Mouse (Mus musculus) intestine, embryonic 15.5 days (tissue): ENCODE data around the gene Yars. TPM values are rescaled to one million over a fixed set of nuclear protein-coding genes. Genes with fewer than 3 reads are reported as not detected.
A peak's percentile ranks its signal among the peaks of the same experiment; 100 is the strongest.

Experiments
- ATAC-seq: fragments of 200-750 bp; cut with Nextera tagmentation; 2 replicates; pipeline ENCODE4 v1.8.0; 2017; ENCODE audit warnings: moderate TSS enrichment, moderate library complexity
- H3K27ac ChIP-seq: fragments of 300-500 bp; sonication (generic); 2 replicates; pipeline ENCODE4 v1.5.1; 2015; ENCODE audit warnings: mild to moderate bottlenecking, inconsistent platforms
- H3K27me3 ChIP-seq: fragments of 300-500 bp; sonication (generic); replicated peaks from 2 replicates; pipeline ENCODE4 v1.6.1; 2015; ENCODE audit warnings: inconsistent platforms
- H3K36me3 ChIP-seq: fragments of 300-500 bp; sonication (generic); 2 replicates; pipeline ENCODE4 v1.6.1; 2015; ENCODE audit warnings: inconsistent platforms
- H3K4me1 ChIP-seq: fragments of 300-500 bp; sonication (generic); replicated peaks from 2 replicates; pipeline ENCODE4 v1.6.1; 2015; ENCODE audit warnings: inconsistent platforms
- H3K4me2 ChIP-seq: fragments of 300-500 bp; sonication (generic); replicated peaks from 2 replicates; pipeline ENCODE4 v1.6.1; 2015; ENCODE audit warnings: mild to moderate bottlenecking, inconsistent platforms
- H3K4me3 ChIP-seq: fragments of 300-500 bp; sonication (generic); replicated peaks from 2 replicates; pipeline ENCODE4 v1.5.1; 2015; ENCODE audit warnings: inconsistent platforms
- H3K9ac ChIP-seq: fragments of 300-500 bp; sonication (generic); 2 replicates; pipeline ENCODE4 v1.6.1; 2015; ENCODE audit warnings: inconsistent platforms
- H3K9me3 ChIP-seq: fragments of 300-500 bp; sonication (generic); 2 replicates; pipeline ENCODE4 v1.6.1; 2016; ENCODE audit warnings: inconsistent platforms
- WGBS: fragments of 180-500 bp; shearing (Covaris S2); methylation state at CpG from one replicate; pipeline ENCODE4 v1.1.7; 2015; 5-methylcytosine and 5-hydroxymethylcytosine counted together
- polyA plus RNA-seq: library from polyadenylated mRNA; unstranded; fragments of >200 nt; fragmentation: Nextera tagmentation; extraction: Ambion mirVana; gene quantifications from 2 replicates; pipeline ENCODE4 v1.2.1, GENCODE M21; 2015

Yars gene
- polyA plus RNA-seq, result 94.2 and 97.2 TPM in 2 replicates

GRCm38 (mm10) chr4:129189542-129190519 lies at the start of gene Yars, which contains the start of gene S100pbp:
Yars (plus strand) TSS chr4:129189760.
S100pbp (minus strand) TSS chr4:129189727.
- peak; percentile 92 for ATAC-seq
- Histone ChIP-seq H3K36me3 (no peaks in the 10 kb centered on the region), H3K9me3 (no peaks in the 10 kb centered on the region), H3K9ac (peak within 1 kb of the TSS; percentile 73), H3K4me1 (peaks cover 23% of the 10 kb centered on the region), H3K27me3 (no peaks in the 10 kb centered on the region), H3K4me2 (peak within 1 kb of the TSS; percentile 68), H3K27ac (peak within 1 kb of the TSS; percentile 86), H3K4me3 (peak within 1 kb of the TSS; percentile 86)
- under 1% methylated on average over 58 of the region's 58 CpGs for WGBS

GRCm38 (mm10) chr4:129140808-129141207 lies 48.8 kb upstream of the Yars start:
- Histone ChIP-seq H3K9me3 (no peaks in the 10 kb centered on the region), H3K27ac (no peak overlapping the region), H3K9ac (no peak overlapping the region), H3K36me3 (no peaks in the 10 kb centered on the region), H3K27me3 (peaks cover 18% of the 10 kb centered on the region), H3K4me1 (peaks cover 21% of the 10 kb centered on the region), H3K4me3 (no peak overlapping the region), H3K4me2 (no peak overlapping the region)
- WGBS, result 83% methylated on average over 4 of the region's 4 CpGs
- no peak for ATAC-seq

- no peak overlapping the region for H3K9ac ChIP-seq
- 70% methylated on average over 17 of the region's 17 CpGs for WGBS
- no peaks in the 10 kb centered on the region for H3K9me3 ChIP-seq
- H3K27ac ChIP-seq, result no peak overlapping the region
- H3K4me1 ChIP-seq, result peaks cover 16% of the 10 kb centered on the region
- H3K36me3 ChIP-seq, result no peaks in the 10 kb centered on the region
- peaks cover 10% of the 10 kb centered on the region; the same call in 1 of the 2 replicates for H3K27me3 ChIP-seq
- 0 out of 2 replicates have a peak, but pooled peaks have one; percentile 16 for ATAC-seq
- H3K4me2 ChIP-seq, result no peak overlapping the region
- no peak overlapping the region for H3K4me3 ChIP-seq
Observed at GRCm38 (mm10) chr4:129141560-129142438, 47.8 kb upstream of the Yars start.

GRCm38 (mm10) chr4:129142439-129143045 lies 47.0 kb upstream of the Yars start:
- peaks cover 12% of the 10 kb centered on the region; the same call in 1 of the 2 replicates for H3K4me1 ChIP-seq
- H3K36me3 ChIP-seq, result no peaks in the 10 kb centered on the region
- no peak overlapping the region for H3K4me3 ChIP-seq
- H3K27ac ChIP-seq, result no peak overlapping the region
- H3K27me3 ChIP-seq, result peaks cover 4% of the 10 kb centered on the region; the same call in 1 of the 2 replicates
- ATAC-seq, result no peak
- no peak overlapping the region for H3K9ac ChIP-seq
- 86% methylated on average over 11 of the region's 11 CpGs for WGBS
- H3K9me3 ChIP-seq, result no peaks in the 10 kb centered on the region
- H3K4me2 ChIP-seq, result no peak overlapping the region

- no peaks in the 10 kb centered on the region for H3K9me3 ChIP-seq
- no peaks in the 10 kb centered on the region; the same call in 1 of the 2 replicates for H3K27me3 ChIP-seq
- H3K4me2 ChIP-seq, result no peak overlapping the region
- H3K9ac ChIP-seq, result no peak overlapping the region
- ATAC-seq, result no peak
- no peak overlapping the region for H3K4me3 ChIP-seq
- peaks cover 12% of the 10 kb centered on the region; the same call in 1 of the 2 replicates for H3K4me1 ChIP-seq
- 86% methylated on average over 5 of the region's 5 CpGs for WGBS
- no peak overlapping the region for H3K27ac ChIP-seq
- H3K36me3 ChIP-seq, result 0 out of 2 replicates have a peak, but pooled peaks cover under 1% of the 10 kb centered on the region
Observed at GRCm38 (mm10) chr4:129143509-129143908, 46.1 kb upstream of the Yars start.

- Histone ChIP-seq H3K27ac (peak overlapping the region; percentile 48), H3K36me3 (0 out of 2 replicates have a peak, but pooled peaks cover 4% of the 10 kb centered on the region), H3K9ac (no peak overlapping the region), H3K4me2 (no peak overlapping the region), H3K4me1 (peaks cover 12% of the 10 kb centered on the region; the same call in 1 of the 2 replicates), H3K4me3 (no peak overlapping the region), H3K9me3 (no peaks in the 10 kb centered on the region), H3K27me3 (no peaks in the 10 kb centered on the region)
- WGBS, result 44% methylated on average over 16 of the region's 16 CpGs
- ATAC-seq, result peak; percentile 36; the same call in 1 of the 2 replicates
Observed at GRCm38 (mm10) chr4:129144401-129145367, 44.9 kb upstream of the Yars start.

- Histone ChIP-seq H3K36me3 (0 out of 2 replicates have a peak, but pooled peaks cover 6% of the 10 kb centered on the region), H3K27ac (peak overlapping the region; percentile 48; the same call in 1 of the 2 replicates), H3K9ac (no peak overlapping the region), H3K27me3 (no peaks in the 10 kb centered on the region), H3K9me3 (no peaks in the 10 kb centered on the region), H3K4me2 (no peak overlapping the region), H3K4me3 (no peak overlapping the region), H3K4me1 (peaks cover 9% of the 10 kb centered on the region; the same call in 1 of the 2 replicates)
- WGBS, result 56% methylated on average over 4 of the region's 4 CpGs
- no peak for ATAC-seq
Observed at GRCm38 (mm10) chr4:129145411-129145810, 44.1 kb upstream of the Yars start.

- peaks cover 9% of the 10 kb centered on the region; the same call in 1 of the 2 replicates for H3K4me1 ChIP-seq
- H3K27ac ChIP-seq, result no peak overlapping the region
- 0 out of 2 replicates have a peak, but pooled peaks cover 6% of the 10 kb centered on the region for H3K36me3 ChIP-seq
- H3K4me3 ChIP-seq, result no peak overlapping the region
- no peaks in the 10 kb centered on the region for H3K27me3 ChIP-seq
- H3K9ac ChIP-seq, result no peak overlapping the region
- no peak overlapping the region for H3K4me2 ChIP-seq
- ATAC-seq, result no peak
- 53% methylated on average over 4 of the region's 4 CpGs for WGBS
- no peaks in the 10 kb centered on the region for H3K9me3 ChIP-seq
Observed at GRCm38 (mm10) chr4:129145943-129146342, 43.6 kb upstream of the Yars start.

GRCm38 (mm10) chr4:129146392-129146791 lies 43.2 kb upstream of the Yars start:
- Histone ChIP-seq H3K27me3 (no peaks in the 10 kb centered on the region), H3K9ac (no peak overlapping the region), H3K27ac (no peak overlapping the region), H3K4me1 (peaks cover 9% of the 10 kb centered on the region; the same call in 1 of the 2 replicates), H3K4me2 (no peak overlapping the region), H3K4me3 (no peak overlapping the region), H3K9me3 (no peaks in the 10 kb centered on the region), H3K36me3 (peaks cover 6% of the 10 kb centered on the region; the same call in 1 of the 2 replicates)
- no peak for ATAC-seq
- 47% methylated on average over 2 of the region's 2 CpGs for WGBS

- Histone ChIP-seq H3K9me3 (no peaks in the 10 kb centered on the region), H3K27me3 (no peaks in the 10 kb centered on the region), H3K4me3 (no peak overlapping the region), H3K4me2 (no peak overlapping the region), H3K9ac (no peak overlapping the region), H3K36me3 (peaks cover 7% of the 10 kb centered on the region; the same call in 1 of the 2 replicates), H3K4me1 (0 out of 2 replicates have a peak, but pooled peaks cover 7% of the 10 kb centered on the region), H3K27ac (no peak overlapping the region)
- 77% methylated on average over 13 of the region's 13 CpGs for WGBS
- no peak for ATAC-seq
Observed at GRCm38 (mm10) chr4:129147552-129148103, 41.9 kb upstream of the Yars start.
